Mouse (Mus musculus) lung, adult 2 months (tissue): Measurements from ENCODE around the gene Nadk2. TPM values are rescaled to one million over a fixed set of nuclear protein-coding genes. Genes with fewer than 3 reads are reported as not detected.

Experiments
- DNase-seq: peaks from one replicate; pipeline ENCODE4 v3.0.0; 2022
- H3K4me1 ChIP-seq: fragments of 200-500 bp; 2 replicates; pipeline ENCODE4 v1.6.1; 2011; ENCODE audit warnings: low read length; ENCODE audit not compliant: control insufficient read depth, insufficient read depth
- H3K4me3 ChIP-seq: fragments of 200-500 bp; replicated peaks from 2 replicates; pipeline ENCODE3; 2011; ENCODE audit warnings: low read depth, mild to moderate bottlenecking, control low read depth, low read length; ENCODE audit errors: extremely low read depth
- CTCF ChIP-seq: fragments of 200-500 bp; IDR thresholded peaks from 2 replicates; pipeline ENCODE4 v1.5.1; 2011; ENCODE audit warnings: mild to moderate bottlenecking, low read length, control low read depth; ENCODE audit not compliant: insufficient read depth
- POLR2A ChIP-seq: fragments of 200-500 bp; IDR thresholded peaks from 2 replicates; pipeline ENCODE4 v1.6.1; 2011; ENCODE audit warnings: low read depth, mild to moderate bottlenecking, control low read depth, low read length, borderline replicate concordance; ENCODE audit errors: extremely low read depth
- WGBS: fragments of 180-500 bp; shearing (Covaris S2); methylation state at CpG from one replicate; pipeline ENCODE4 v1.1.7; 2018; 5-methylcytosine and 5-hydroxymethylcytosine counted together
- polyA plus RNA-seq: library from polyadenylated mRNA; depleted of rRNA; stranded (reverse); fragments of >200 nt; gene quantifications from 2 replicates; pipeline ENCODE4 v1.2.3, GENCODE M21; 2012

Nadk2 gene
- polyA plus RNA-seq, 1 experiment = 12.0 TPM

DNA sequence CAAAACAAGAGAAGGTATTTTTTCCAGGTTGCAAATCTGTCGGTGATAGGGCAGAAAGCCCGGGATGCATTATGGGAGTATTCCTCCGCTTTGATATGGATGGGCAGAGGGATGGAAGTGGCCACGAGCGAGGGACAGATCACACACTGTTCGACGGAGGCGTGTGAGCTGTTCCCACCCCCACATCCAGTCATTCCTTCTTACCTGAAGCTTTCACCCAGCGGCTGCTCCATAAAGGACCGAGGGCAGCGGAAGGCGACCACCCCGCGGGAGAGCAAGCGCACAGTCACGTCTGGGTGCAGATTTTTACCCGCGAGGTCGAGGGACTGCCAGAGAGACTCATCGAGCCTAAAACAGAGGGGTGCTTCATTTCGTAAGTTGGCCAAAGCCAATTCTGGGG, 53.8 kb downstream of the Nadk2 start:
- no peak for DNase-seq
- no peak for TF ChIP-seq POLR2A
- Histone ChIP-seq H3K4me1 (no peaks in the 10 kb centered on the region; the same call in 1 of the 2 replicates), H3K4me3 (no peak overlapping the region)
- 94% methylated on average over 21 of the region's 21 CpGs for WGBS

GRCm38 (mm10) chr15:9127051-9127791, 56.2 kb downstream of the Nadk2 start:
- DNase-seq = no peak
- TF ChIP-seq CTCF (no peak), POLR2A (no peak)
- no peak overlapping the region for H3K4me3 ChIP-seq
- H3K4me1 ChIP-seq = no peaks in the 10 kb centered on the region; the same call in 1 of the 2 replicates
- 78% methylated on average over 7 of the region's 7 CpGs for WGBS

GRCm38 (mm10) chr15:9130772-9131498, 59.9 kb downstream of the Nadk2 start:
- H3K4me1 ChIP-seq = no peaks in the 10 kb centered on the region; the same call in 1 of the 2 replicates
- no peak overlapping the region for H3K4me3 ChIP-seq
- no peak for TF ChIP-seq POLR2A
- no peak for TF ChIP-seq CTCF
- DNase-seq = no peak
- WGBS = 74% methylated on average over 9 of the region's 9 CpGs

DNA sequence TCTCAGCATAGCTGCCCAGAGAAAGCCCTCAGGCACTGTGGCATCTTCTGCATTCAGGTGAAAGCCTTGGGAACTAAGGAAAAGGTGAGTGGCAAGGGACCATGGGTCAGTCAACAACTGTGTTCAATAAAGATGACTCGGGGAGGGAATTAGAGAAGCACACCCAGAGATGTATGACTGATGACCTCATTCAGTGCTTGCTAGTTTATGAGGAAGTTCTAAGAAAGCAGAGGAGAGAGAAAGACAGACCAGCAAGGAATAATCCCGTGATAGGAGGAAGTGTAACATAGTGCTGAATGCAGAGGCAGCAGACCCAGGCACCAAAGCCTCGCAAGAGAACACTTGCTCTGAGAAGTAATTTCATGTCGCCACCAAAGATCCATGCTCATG, 60.4 kb downstream of the Nadk2 start:
- DNase-seq = no peak
- 72% methylated on average over 4 of the region's 4 CpGs for WGBS
- Histone ChIP-seq H3K4me3 (no peak overlapping the region), H3K4me1 (no peaks in the 10 kb centered on the region; the same call in 1 of the 2 replicates)
- TF ChIP-seq POLR2A (no peak), CTCF (no peak)

DNA sequence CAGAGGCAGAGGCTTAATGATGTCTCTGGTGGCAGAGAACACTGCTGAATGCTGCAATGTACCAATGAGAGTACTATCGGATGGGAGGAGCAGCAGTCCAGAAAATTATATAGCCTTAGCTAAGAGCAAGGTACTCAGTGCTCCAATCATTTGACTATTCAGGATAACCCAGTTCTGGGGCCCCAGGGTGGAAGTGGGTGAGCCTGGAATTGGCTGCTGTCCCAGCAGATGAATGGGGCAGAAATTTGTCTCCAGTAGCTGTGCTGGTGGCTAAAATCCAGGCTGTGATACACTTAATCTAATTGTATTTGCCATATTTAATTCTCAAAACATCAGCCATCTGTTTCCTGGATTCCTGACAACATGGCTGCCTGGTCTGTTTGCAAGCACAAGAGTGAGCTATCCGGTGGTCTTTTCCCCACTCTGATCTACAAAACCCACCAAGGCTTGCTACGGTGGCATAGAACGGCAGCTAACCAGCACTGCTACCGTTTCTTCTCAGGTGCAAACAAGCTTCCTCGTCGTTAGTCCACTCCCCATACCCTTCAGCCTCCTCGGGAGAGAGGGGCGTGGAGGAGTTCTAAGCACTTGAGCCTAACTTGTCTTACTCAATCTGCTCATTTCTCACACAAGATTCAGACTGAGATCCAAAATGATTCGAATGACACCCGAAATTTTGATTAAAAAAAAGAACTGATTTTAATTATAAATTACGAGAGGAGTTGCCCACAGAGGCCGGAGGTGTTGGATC, 61.8 kb downstream of the Nadk2 start:
- Histone ChIP-seq H3K4me3 (no peak overlapping the region), H3K4me1 (no peaks in the 10 kb centered on the region)
- no peak for DNase-seq
- 71% methylated on average over 13 of the region's 13 CpGs for WGBS
- no peak for TF ChIP-seq POLR2A

DNA sequence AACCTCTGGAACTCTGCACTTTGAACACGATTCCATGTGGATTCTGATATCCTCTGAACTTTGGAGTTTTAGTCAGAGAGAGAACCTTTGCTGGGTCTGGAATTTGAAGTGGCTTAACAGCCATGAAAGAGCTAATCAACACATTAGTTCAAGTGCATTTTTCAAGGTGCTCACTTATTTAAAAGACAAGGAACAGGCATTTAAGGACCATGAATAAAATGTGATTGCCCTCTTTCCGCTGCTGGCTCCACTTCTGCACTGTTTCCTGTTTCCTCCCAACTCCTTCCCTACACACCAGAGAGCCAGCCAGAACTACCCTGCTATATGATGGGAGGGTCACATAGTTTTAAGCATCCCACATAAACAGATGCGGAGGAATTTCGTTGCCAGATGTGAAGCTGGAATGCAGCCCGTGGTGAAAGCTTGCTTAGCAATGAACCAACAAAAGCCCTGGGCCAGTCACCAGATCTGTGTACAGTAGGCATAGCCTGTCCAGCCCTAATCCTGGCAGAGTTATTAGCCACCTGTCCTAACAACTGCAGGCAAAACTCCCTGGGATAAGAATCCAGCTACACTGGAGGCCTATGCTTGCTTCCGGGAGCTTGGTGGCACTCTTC, 63.9 kb downstream of the Nadk2 start:
- Histone ChIP-seq H3K4me3 (no peak overlapping the region), H3K4me1 (peaks cover 4% of the 10 kb centered on the region)
- TF ChIP-seq POLR2A (no peak), CTCF (no peak)
- peak; percentile 33 for DNase-seq
- WGBS = 23% methylated on average over 6 of the region's 6 CpGs

- H3K4me3 ChIP-seq = peak overlapping the region; percentile 24
- H3K4me1 ChIP-seq = peaks cover 8% of the 10 kb centered on the region
- no peak for DNase-seq
- TF ChIP-seq POLR2A (no peak), CTCF (no peak)
- 31% methylated on average over 10 of the region's 10 CpGs for WGBS
Measured at GRCm38 (mm10) chr15:9139447-9139846, 68.4 kb downstream of the Nadk2 start.

DNA sequence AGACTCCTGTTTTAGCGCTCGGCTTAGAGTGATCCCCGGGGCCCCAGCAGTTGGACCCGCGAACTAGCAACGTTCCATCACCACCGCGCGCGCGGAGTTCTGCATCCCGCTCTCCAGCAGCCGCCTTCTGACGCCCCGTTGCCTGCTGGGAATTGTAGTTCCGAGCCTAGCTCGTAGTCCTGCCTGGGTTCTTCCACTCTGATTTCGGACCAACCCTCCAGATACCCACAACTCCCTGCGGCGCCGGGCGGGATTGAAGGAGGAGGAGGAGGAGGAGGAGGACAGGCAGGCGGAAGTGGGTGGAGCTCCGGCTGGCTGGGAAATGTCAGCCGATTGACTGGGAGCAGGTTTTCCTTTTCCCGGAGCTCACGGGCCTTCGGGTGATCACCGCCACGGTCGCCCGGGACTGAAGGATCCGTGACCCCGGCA, 69.2 kb downstream of the Nadk2 start, which contains the start of gene Lmbrd2:
TSS of gene Lmbrd2 (plus strand) at position 299 of the 429 bp plus-strand sequence.
- WGBS = under 1% methylated on average over 34 of the region's 34 CpGs
- H3K4me3 ChIP-seq = peak within 1 kb of the TSS; percentile 97
- peaks cover 8% of the 10 kb centered on the region for H3K4me1 ChIP-seq
- peak; percentile 95 for DNase-seq
- TF ChIP-seq CTCF = no peak
- TF ChIP-seq POLR2A = peak; percentile 65; the same call in 1 of the 2 replicates

GRCm38 (mm10) chr15:9140684-9141171, 69.7 kb downstream of the Nadk2 start:
- Histone ChIP-seq H3K4me1 (peaks cover 8% of the 10 kb centered on the region), H3K4me3 (peak overlapping the region; percentile 97)
- DNase-seq = no peak
- no peak for TF ChIP-seq CTCF
- no peak for TF ChIP-seq POLR2A
- under 1% methylated on average over 37 of the region's 37 CpGs for WGBS
